Mouse (Mus musculus) erythroblast, embryonic 14.5 days (primary cell): ENCODE results near the gene 4932438H23Rik. TPM values are rescaled to one million over a fixed set of nuclear protein-coding genes. Genes with fewer than 3 reads are reported as not detected.
A peak's percentile ranks its signal among the peaks of the same experiment; 100 is the strongest.

Source experiments
- H3K27me3 ChIP-seq: 2 replicates; pipeline ENCODE4 v1.6.1; 2012; ENCODE audit warnings: inconsistent platforms; ENCODE audit not compliant: control insufficient read depth
- H3K36me3 ChIP-seq: 2 replicates; pipeline ENCODE4 v1.6.1; 2012; ENCODE audit warnings: mild to moderate bottlenecking, inconsistent platforms; ENCODE audit not compliant: control insufficient read depth
- H3K4me1 ChIP-seq: 2 replicates; pipeline ENCODE4 v1.6.1; 2012; ENCODE audit warnings: inconsistent platforms; ENCODE audit not compliant: control insufficient read depth
- H3K4me3 ChIP-seq: replicated peaks from 2 replicates; pipeline ENCODE3; 2012; ENCODE audit warnings: moderate library complexity, mild to moderate bottlenecking, inconsistent platforms
- H3K9me3 ChIP-seq: 2 replicates; pipeline ENCODE4 v1.6.1; 2012; ENCODE audit warnings: low read length, inconsistent platforms, mixed read lengths; ENCODE audit not compliant: control insufficient read depth
- GATA1 ChIP-seq: IDR thresholded peaks from 2 replicates; pipeline ENCODE4 v1.6.1; 2012; ENCODE audit warnings: low read length, inconsistent platforms, mixed read lengths
- TAL1 ChIP-seq: IDR thresholded peaks from 3 replicates; pipeline ENCODE4 v1.6.1; 2012; ENCODE audit warnings: low read length, inconsistent platforms, mixed read lengths
- polyA plus RNA-seq: library from polyadenylated mRNA; stranded (reverse); fragments of >175 nt; gene quantifications from 2 replicates; pipeline ENCODE4 v1.2.3, GENCODE M21; 2012

The 4932438H23Rik gene
- polyA plus RNA-seq, 1 experiment = not detected

GRCm38 (mm10) chr16:91104821-91105480 lies 10.0 kb upstream of the 4932438H23Rik start:
- no peaks in the 10 kb centered on the region for H3K4me1 ChIP-seq
- H3K9me3 ChIP-seq = peaks cover 8% of the 10 kb centered on the region
- no peaks in the 10 kb centered on the region for H3K36me3 ChIP-seq
- TF ChIP-seq GATA1 (no peak), TAL1 (no peak)
- no peak overlapping the region for H3K4me3 ChIP-seq
- peaks cover 58% of the 10 kb centered on the region for H3K27me3 ChIP-seq

DNA sequence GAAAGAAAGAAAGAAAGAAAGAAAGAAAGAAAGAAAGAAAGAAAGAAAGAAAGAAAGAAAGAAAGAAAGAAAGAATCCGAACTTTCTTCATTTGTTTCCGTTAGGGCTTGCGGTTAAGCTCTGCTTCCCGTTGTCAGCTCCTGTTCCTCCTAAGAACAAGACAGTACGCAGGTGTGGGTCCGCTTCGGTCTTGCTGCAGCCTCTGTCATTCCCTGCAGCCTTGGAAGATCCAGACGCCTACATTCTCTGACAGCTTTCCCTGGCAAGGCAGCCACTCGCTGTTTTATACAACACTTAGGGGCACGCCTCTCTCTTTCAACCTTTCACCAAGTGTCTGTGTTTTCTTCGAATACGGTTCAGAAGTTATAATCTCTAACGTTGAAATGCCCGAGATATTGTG lies 8.5 kb upstream of the 4932438H23Rik start:
- H3K36me3 ChIP-seq = no peaks in the 10 kb centered on the region
- no peak overlapping the region for H3K4me3 ChIP-seq
- H3K9me3 ChIP-seq = peaks cover 5% of the 10 kb centered on the region
- no peaks in the 10 kb centered on the region for H3K4me1 ChIP-seq
- H3K27me3 ChIP-seq = peaks cover 68% of the 10 kb centered on the region
- no peak for TF ChIP-seq TAL1
- no peak for TF ChIP-seq GATA1

- H3K4me1 ChIP-seq = peaks cover 2% of the 10 kb centered on the region
- H3K27me3 ChIP-seq = peaks cover 70% of the 10 kb centered on the region
- H3K4me3 ChIP-seq = no peak overlapping the region
- TF ChIP-seq TAL1 (no peak), GATA1 (no peak)
- H3K36me3 ChIP-seq = no peaks in the 10 kb centered on the region
- H3K9me3 ChIP-seq = no peaks in the 10 kb centered on the region
These were observed 5.6 kb upstream of the 4932438H23Rik start for GRCm38 (mm10) chr16:91100484-91100883.

- H3K4me1 ChIP-seq = peaks cover 2% of the 10 kb centered on the region
- peaks cover 67% of the 10 kb centered on the region for H3K27me3 ChIP-seq
- H3K9me3 ChIP-seq = no peaks in the 10 kb centered on the region
- no peaks in the 10 kb centered on the region for H3K36me3 ChIP-seq
- H3K4me3 ChIP-seq = no peak overlapping the region
- TF ChIP-seq GATA1 (no peak), TAL1 (no peak)
These were observed 4.6 kb upstream of the 4932438H23Rik start for GRCm38 (mm10) chr16:91099444-91100065.

DNA sequence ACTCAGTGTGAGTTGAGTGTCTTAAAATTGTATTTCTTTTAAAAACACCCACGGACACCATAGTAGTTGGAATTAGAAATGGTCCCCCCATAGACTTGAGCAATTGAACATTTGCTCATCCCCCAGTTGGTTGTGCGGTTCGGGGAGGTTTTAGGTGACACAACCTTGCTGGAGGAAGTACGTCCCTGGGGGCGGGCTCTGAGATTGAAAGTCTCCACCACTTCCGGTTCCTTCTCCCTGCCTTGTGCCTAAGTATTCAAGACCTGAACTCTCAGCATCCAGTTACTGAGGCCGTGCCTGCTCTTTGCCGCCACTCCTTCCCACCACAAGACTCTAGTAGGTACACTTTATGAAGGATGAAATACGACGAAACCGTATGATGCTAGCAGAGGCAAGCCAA lies 2.9 kb upstream of the 4932438H23Rik start:
- H3K4me3 ChIP-seq = no peak overlapping the region
- H3K9me3 ChIP-seq = no peaks in the 10 kb centered on the region
- peaks cover 2% of the 10 kb centered on the region for H3K4me1 ChIP-seq
- peaks cover 54% of the 10 kb centered on the region for H3K27me3 ChIP-seq
- TF ChIP-seq GATA1 (no peak), TAL1 (no peak)
- no peaks in the 10 kb centered on the region for H3K36me3 ChIP-seq

DNA sequence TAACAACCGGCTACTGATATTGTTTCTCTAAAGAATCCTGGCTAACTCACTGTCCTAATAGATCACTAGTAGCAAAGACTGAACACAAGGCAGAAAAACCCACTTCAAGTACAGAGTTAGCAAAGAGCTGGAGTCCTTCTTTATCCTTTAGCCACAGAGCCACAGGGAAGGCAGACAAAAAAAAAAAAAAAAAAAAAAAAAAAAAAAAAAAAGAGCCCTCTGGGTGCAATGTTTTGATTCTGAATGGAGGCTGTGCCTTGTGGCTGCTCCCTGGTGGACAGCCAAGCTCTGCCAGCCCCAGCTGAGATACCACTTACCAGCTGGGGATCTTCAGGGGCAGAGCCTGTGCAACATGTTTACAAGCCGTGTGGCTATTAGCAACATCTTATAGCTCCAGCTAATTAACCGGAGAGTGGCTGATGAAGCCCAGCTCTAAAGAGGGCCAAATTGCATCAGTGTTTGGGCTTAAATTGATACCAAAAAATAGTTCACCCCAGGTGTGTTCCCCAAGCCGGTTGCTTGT lies 2.1 kb upstream of the 4932438H23Rik start:
- peaks cover 2% of the 10 kb centered on the region for H3K4me1 ChIP-seq
- H3K27me3 ChIP-seq = peaks cover 48% of the 10 kb centered on the region
- H3K9me3 ChIP-seq = no peaks in the 10 kb centered on the region
- no peak overlapping the region for H3K4me3 ChIP-seq
- H3K36me3 ChIP-seq = no peaks in the 10 kb centered on the region
- TF ChIP-seq TAL1 = no peak
- TF ChIP-seq GATA1 = no peak

DNA sequence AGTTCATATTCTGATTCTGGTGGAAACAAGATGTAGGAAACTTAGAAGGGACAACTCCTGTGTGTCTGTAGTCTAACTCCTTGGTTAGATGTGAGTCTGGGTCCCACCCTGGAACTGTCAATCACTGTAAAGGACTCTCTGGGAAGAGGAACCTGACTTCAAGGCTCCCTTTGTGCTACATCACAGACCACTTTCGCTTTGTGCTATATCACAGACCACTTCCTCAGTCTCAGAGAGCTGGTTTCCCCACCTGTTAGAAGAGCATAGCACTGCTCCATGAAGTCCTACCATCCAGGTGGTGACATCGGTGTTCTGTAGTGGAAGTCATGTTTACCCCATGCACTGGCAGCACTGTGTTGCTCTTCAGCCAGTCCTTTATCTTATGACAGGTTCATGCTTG lies 1.1 kb upstream of the 4932438H23Rik start:
- H3K36me3 ChIP-seq = no peaks in the 10 kb centered on the region
- H3K27me3 ChIP-seq = peaks cover 45% of the 10 kb centered on the region
- H3K4me1 ChIP-seq = peaks cover 11% of the 10 kb centered on the region
- H3K9me3 ChIP-seq = no peaks in the 10 kb centered on the region
- no peak overlapping the region for H3K4me3 ChIP-seq
- no peak for TF ChIP-seq GATA1
- no peak for TF ChIP-seq TAL1

DNA sequence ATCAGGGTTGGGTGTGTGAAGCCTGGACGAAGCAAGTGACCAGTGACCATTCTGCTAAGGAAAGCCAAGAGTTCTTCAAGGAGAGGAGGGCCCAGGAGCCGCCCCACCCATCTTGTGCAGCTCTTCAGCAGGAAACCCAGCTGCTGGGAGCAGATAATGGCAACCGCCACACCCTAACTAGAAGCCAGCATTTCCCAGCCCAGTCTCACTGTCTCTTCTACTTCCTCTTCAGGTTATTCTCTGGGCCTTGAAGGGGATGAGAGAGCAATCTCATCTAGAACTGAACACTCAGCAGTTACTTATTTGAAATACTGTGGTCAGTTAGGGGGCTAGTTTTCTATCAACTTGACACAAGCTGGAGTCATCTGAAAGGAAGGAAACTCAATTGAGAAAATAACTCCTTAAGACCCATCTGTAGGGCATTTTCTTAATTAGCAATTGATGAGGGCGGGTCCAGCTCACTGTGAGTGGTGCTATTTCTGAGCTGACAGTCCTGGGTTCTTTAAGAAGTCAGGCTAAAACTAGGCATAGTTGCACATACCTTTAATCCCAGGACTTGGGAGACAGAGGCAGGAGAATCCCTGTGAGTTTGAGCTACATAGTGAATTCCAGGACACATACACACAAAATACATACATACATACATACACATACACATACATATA lies 8.1 kb downstream of the 4932438H23Rik start:
- Histone ChIP-seq H3K9me3 (peaks cover 17% of the 10 kb centered on the region), H3K4me3 (peak overlapping the region; percentile 48), H3K36me3 (peaks cover 20% of the 10 kb centered on the region), H3K27me3 (peaks cover 4% of the 10 kb centered on the region; the same call in 1 of the 2 replicates), H3K4me1 (peaks cover 78% of the 10 kb centered on the region)
- TF ChIP-seq TAL1 (peak; percentile 93), GATA1 (peak; percentile 85)

- no peak overlapping the region for H3K4me3 ChIP-seq
- peaks cover 20% of the 10 kb centered on the region for H3K36me3 ChIP-seq
- TF ChIP-seq GATA1 (no peak), TAL1 (no peak)
- H3K9me3 ChIP-seq = peaks cover 17% of the 10 kb centered on the region
- H3K27me3 ChIP-seq = peaks cover 2% of the 10 kb centered on the region; the same call in 1 of the 2 replicates
- H3K4me1 ChIP-seq = peaks cover 81% of the 10 kb centered on the region
These were observed 9.6 kb downstream of the 4932438H23Rik start for GRCm38 (mm10) chr16:91085239-91085825.
